Mouse (Mus musculus): ENCODE data around the gene Itpr1. TPM values are rescaled to one million over a fixed set of nuclear protein-coding genes. Genes with fewer than 3 reads are reported as not detected.

The Itpr1 gene
- polyA plus RNA-seq, 1 experiment from 2014 or later: 10.0 TPM

DNA sequence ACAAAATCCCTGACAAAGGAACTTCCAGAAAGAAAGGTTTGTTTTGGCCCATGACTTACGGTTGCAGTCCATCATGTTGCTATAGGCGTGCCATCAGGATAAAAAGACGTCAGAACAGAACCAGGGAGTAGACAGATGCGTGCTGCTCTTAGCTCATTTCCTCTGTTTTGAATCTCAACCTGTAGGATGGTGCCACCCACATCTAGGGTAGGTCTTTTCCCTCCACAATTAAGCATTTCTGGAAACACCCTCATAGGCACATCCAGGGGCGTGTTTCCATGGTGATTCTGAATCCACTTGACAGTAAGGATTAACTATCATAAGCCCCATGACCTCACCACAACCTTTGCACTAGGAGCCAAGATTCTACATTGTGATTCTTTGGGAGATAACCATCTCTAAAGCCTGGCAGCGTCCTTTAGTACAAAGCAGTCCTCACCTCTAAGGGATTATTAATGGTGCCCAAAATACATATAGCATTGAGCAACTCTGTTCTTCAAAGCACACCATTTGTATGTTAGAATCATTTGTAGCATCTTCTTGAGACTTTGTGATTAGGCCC lies 111.6 kb downstream of the Itpr1 start:
- no peak for DNase-seq (ENCODE audit: low spot score)
- no peak overlapping the region for H3K27ac ChIP-seq (replicated peaks)
- no peaks in the 10 kb centered on the region for H3K9me3 ChIP-seq
- 86% methylated on average over 6 of the region's 6 CpGs for WGBS
- no peaks in the 10 kb centered on the region for H3K27me3 ChIP-seq (replicated peaks; ENCODE audit: low read depth, poor library complexity, severe bottlenecking)
- H3K4me1 ChIP-seq: peaks cover 20% of the 10 kb centered on the region
- H3K4me3 ChIP-seq: no peak overlapping the region
- no peaks in the 10 kb centered on the region for H3K36me3 ChIP-seq (replicated peaks)

DNA sequence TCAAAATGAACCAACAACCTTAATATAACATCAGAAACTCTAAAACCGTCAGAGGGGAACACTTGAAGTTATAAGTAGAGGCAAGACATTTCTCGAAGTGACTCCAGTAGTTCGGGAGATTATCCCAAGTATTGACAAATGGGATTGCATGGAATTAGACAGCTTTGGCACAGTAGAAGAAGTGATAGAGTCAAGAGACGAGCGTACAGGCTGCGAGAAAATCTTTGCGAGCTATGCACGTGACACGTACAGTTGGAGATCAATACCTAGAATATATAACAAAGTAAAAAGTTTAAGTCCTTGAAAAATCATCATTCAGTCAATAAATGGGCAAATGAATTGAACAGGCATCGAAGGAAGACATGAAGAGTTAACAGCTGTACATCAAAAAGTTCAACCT lies 112.5 kb downstream of the Itpr1 start:
- Histone ChIP-seq H3K27ac (replicated peaks) (no peak overlapping the region), H3K4me1 (peaks cover 20% of the 10 kb centered on the region), H3K9me3 (no peaks in the 10 kb centered on the region), H3K36me3 (replicated peaks) (no peaks in the 10 kb centered on the region), H3K27me3 (replicated peaks; ENCODE audit: low read depth, poor library complexity, severe bottlenecking) (no peaks in the 10 kb centered on the region), H3K4me3 (no peak overlapping the region)
- no peak for DNase-seq (ENCODE audit: low spot score)
- WGBS: 94% methylated on average over 10 of the region's 10 CpGs

DNA sequence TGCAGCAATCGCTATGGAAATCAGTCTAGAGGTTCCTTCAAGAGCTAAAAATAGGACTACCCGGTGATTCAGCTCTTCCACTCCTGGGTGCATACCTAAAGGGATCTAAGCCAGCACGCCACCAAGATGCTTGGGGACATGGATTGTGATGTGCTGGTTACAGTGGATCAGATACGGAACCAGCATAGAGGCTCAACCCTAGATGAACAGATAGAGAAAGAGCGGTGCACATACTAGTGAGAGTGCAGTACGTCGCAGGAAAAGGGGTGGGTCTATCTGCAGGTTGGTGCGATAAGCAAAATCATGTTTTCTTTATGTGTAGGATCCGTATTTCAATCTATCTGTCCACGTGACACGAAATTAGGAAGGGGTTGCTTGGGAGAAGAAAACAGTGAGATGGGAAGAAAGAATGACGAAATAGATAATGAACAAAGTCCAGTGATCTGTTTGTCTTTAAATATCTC lies 113.1 kb downstream of the Itpr1 start:
- Histone ChIP-seq H3K27me3 (replicated peaks; ENCODE audit: low read depth, poor library complexity, severe bottlenecking) (no peaks in the 10 kb centered on the region), H3K4me3 (no peak overlapping the region), H3K27ac (replicated peaks) (no peak overlapping the region), H3K9me3 (no peaks in the 10 kb centered on the region), H3K36me3 (replicated peaks) (no peaks in the 10 kb centered on the region), H3K4me1 (peaks cover 18% of the 10 kb centered on the region)
- no peak for DNase-seq (ENCODE audit: low spot score)
- 93% methylated on average over 12 of the region's 12 CpGs for WGBS

DNA sequence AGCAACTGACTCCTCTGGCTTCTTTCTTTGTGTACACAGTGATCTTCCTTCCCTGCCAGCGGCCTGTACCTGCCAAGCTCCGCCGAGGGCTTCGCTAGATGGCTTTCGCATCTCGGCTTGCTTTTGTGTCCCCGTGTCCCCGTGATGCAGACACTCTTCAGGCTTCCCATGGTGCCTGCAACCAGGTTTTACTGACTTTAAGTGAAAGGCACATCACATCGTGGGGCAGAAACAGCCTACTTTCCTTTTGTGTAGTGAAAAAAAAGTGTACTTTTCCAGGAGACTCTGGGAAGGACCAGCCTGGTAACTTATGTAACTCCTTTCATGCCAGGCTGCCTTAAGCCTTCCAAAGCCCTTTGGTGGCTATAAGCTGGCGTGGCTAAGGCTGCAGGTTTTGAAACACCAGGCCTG lies 113.9 kb downstream of the Itpr1 start:
- H3K9me3 ChIP-seq: no peaks in the 10 kb centered on the region
- H3K4me3 ChIP-seq: no peak overlapping the region
- no peaks in the 10 kb centered on the region for H3K36me3 ChIP-seq (replicated peaks)
- peaks cover 11% of the 10 kb centered on the region for H3K4me1 ChIP-seq
- no peak for DNase-seq (ENCODE audit: low spot score)
- peak overlapping the region; percentile 51; the same call in 1 of the 2 replicates for H3K27ac ChIP-seq (replicated peaks)
- WGBS: 82% methylated on average over 10 of the region's 10 CpGs
- H3K27me3 ChIP-seq (replicated peaks; ENCODE audit: low read depth, poor library complexity, severe bottlenecking): no peaks in the 10 kb centered on the region

DNA sequence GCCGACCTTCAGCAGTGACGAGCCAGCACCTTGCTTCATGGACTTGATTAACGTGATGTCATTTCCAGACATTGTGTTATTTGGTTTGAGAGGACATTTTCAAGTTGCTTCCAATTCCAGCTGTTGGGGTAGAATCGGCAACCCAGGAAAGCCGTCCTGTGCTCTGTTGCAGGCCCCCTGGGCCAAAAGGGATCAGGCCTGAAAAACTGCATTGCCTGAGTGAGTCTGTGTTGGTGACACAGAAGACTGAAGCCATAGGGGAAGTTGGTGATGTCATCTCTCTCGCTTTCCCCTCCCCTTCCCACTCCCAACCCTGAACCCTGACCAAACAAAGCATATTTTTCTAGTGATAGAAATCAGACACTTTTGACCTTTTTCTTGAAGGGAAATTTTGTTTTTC lies 114.7 kb downstream of the Itpr1 start:
- peaks cover 11% of the 10 kb centered on the region for H3K4me1 ChIP-seq
- no peaks in the 10 kb centered on the region for H3K27me3 ChIP-seq (replicated peaks; ENCODE audit: low read depth, poor library complexity, severe bottlenecking)
- H3K9me3 ChIP-seq: no peaks in the 10 kb centered on the region
- no peaks in the 10 kb centered on the region for H3K36me3 ChIP-seq (replicated peaks)
- WGBS: 76% methylated on average over 6 of the region's 6 CpGs
- H3K4me3 ChIP-seq: no peak overlapping the region
- H3K27ac ChIP-seq (replicated peaks): no peak overlapping the region
- no peak for DNase-seq (ENCODE audit: low spot score)

DNA sequence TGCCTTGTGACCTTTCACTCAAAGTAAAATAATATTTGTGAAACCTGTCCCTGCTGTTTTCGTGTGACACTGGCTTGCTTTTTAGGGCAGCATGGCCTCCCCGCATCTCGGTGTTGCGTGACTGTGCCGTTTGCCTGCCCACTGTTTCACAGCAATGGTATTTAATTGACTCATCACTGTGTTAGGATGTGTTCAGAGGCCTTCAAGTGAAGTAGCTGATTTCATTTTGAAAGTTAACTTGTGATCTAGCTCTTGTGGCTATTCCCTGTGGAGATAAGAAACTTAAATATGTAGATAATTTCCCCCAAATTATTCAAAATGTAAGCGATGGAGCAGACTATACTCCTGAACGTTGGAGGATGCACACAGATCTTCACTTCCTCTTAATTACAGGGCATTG lies 115.4 kb downstream of the Itpr1 start:
- 72% methylated on average over 7 of the region's 7 CpGs for WGBS
- H3K36me3 ChIP-seq (replicated peaks): no peaks in the 10 kb centered on the region
- H3K27me3 ChIP-seq (replicated peaks; ENCODE audit: low read depth, poor library complexity, severe bottlenecking): no peaks in the 10 kb centered on the region
- no peak overlapping the region for H3K27ac ChIP-seq (replicated peaks)
- DNase-seq (ENCODE audit: low spot score): no peak
- no peak overlapping the region for H3K4me3 ChIP-seq
- H3K4me1 ChIP-seq: peaks cover 11% of the 10 kb centered on the region
- no peaks in the 10 kb centered on the region for H3K9me3 ChIP-seq

DNA sequence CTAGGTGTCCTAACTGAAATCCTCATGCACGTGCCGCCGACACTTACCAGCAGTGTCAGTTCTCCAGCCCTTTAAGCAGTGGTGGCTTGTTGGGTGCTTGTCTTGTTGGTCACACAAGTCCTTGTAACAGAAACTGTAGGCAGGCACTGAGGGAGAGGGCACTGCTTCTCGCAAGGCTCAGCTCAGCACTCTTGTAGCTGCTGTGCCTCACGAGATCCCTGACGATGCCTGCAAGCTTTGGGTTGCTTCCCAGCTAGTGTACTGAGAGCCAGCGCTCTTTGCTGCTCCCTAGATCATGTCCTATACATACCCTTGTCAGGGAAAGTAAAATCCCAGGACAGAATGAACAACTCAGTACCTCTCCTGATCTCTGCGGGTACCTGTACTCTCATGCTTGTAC lies 117.6 kb downstream of the Itpr1 start:
- Histone ChIP-seq H3K9me3 (no peaks in the 10 kb centered on the region), H3K27ac (replicated peaks) (no peak overlapping the region; the same call in 1 of the 2 replicates), H3K36me3 (replicated peaks) (no peaks in the 10 kb centered on the region), H3K27me3 (replicated peaks; ENCODE audit: low read depth, poor library complexity, severe bottlenecking) (no peaks in the 10 kb centered on the region), H3K4me1 (peaks cover 11% of the 10 kb centered on the region), H3K4me3 (no peak overlapping the region)
- 88% methylated on average over 8 of the region's 8 CpGs for WGBS
- no peak for DNase-seq (ENCODE audit: low spot score)

DNA sequence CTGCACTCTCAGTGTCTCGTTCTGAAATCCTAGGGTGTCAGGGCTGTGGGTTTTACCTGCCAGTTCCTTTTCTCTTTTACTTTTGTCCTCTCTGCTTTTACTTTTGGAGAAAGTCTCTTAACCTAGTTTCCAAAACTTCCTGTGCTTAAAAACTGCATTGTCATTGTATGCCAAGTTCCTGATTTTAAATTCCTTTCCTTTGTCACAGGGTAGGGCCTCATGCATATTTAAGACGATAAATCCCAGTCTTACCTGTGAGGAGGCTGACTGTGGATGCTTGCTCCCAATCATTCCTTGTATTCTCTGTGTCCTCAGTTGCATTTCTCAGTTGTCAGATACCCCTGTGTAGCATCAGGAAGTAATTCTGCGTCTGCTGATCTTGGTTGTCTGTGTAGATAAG lies 118.4 kb downstream of the Itpr1 start:
- H3K4me1 ChIP-seq: peaks cover 11% of the 10 kb centered on the region
- 81% methylated on average over 3 of the region's 3 CpGs for WGBS
- H3K27me3 ChIP-seq (replicated peaks; ENCODE audit: low read depth, poor library complexity, severe bottlenecking): no peaks in the 10 kb centered on the region
- no peak for DNase-seq (ENCODE audit: low spot score)
- H3K36me3 ChIP-seq (replicated peaks): no peaks in the 10 kb centered on the region
- no peak overlapping the region for H3K4me3 ChIP-seq
- no peaks in the 10 kb centered on the region for H3K9me3 ChIP-seq
- no peak overlapping the region for H3K27ac ChIP-seq (replicated peaks)

DNA sequence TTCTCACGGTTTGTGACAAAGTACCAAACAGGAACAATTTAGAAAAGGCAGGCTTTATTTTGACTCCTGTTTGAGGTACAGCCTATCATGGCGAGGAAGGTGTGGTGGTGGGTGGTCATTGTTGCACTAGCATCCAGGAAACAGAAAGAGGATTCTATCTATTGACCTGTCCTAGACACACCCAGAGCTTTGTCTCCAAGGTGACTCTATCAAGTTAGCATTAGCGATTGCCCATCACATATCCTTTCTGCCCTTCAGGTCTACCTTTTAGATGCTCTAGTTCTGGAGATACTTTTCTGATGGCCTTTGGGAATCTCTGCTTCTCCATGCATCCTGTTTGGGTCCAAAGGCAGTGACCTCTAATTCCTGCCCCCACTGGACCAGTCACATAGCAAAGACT lies 121.2 kb downstream of the Itpr1 start:
- no peaks in the 10 kb centered on the region for H3K36me3 ChIP-seq (replicated peaks)
- H3K27me3 ChIP-seq (replicated peaks; ENCODE audit: low read depth, poor library complexity, severe bottlenecking): no peaks in the 10 kb centered on the region
- H3K9me3 ChIP-seq: no peaks in the 10 kb centered on the region
- no peak for DNase-seq (ENCODE audit: low spot score)
- no peak overlapping the region for H3K4me3 ChIP-seq
- 89% methylated on average over 3 of the region's 3 CpGs for WGBS
- no peaks in the 10 kb centered on the region; the same call in 1 of the 2 replicates for H3K4me1 ChIP-seq
- no peak overlapping the region for H3K27ac ChIP-seq (replicated peaks)

DNA sequence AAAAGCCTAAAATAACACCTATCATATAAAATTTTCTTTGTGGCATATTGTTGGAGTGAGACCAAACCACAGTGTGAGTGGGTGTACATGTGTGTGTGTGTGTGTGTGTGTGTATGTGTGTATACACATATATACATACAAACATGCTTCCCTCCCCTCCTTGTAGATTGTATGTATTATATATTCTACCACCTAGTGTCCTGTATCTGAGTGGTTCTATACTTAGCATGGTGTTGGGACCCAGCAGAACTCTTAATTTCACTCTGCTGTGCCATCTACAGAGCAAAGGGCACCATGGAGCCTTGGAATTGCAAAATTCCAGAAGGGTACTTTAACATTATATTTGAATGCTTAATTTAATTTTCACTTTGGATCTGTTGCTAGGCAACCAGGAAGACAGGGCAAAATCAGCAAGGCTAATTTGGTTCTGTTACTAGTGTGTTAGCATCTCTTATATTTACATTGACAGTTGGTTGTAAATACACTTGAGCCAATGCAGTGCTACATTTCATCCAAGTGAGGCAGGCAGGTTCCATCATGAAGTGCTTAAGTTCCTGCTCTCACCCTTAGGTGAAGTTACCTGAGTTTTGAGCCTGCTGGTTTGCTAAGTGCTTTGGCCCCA lies 122.4 kb downstream of the Itpr1 start:
- no peak overlapping the region for H3K27ac ChIP-seq (replicated peaks)
- H3K4me1 ChIP-seq: no peaks in the 10 kb centered on the region; the same call in 1 of the 2 replicates
- H3K27me3 ChIP-seq (replicated peaks; ENCODE audit: low read depth, poor library complexity, severe bottlenecking): no peaks in the 10 kb centered on the region
- H3K9me3 ChIP-seq: no peaks in the 10 kb centered on the region
- DNase-seq (ENCODE audit: low spot score): no peak
- no peak overlapping the region for H3K4me3 ChIP-seq
- peaks cover 10% of the 10 kb centered on the region for H3K36me3 ChIP-seq (replicated peaks)

DNA sequence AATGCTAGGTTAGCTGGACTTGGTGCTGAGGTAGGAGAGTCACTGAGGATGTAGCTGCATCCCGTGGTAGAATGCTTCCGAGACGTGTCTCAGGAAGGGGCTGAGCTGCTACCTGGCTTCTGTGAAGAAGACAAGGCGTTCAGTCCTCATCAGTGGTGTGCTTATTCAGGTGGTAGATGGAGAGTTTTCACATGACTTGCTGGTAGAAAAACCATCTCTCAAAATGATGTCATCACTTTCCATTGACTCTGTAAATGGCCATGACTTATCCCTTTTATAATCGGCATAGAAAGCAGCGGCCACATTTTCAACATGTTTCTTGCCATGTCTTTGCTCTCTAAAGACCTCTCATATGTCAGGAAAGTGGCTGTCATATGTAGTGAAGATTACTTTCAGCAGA lies 123.6 kb downstream of the Itpr1 start:
- Histone ChIP-seq H3K4me1 (no peaks in the 10 kb centered on the region; the same call in 1 of the 2 replicates), H3K27ac (replicated peaks) (no peak overlapping the region), H3K27me3 (replicated peaks; ENCODE audit: low read depth, poor library complexity, severe bottlenecking) (no peaks in the 10 kb centered on the region), H3K4me3 (no peak overlapping the region), H3K9me3 (no peaks in the 10 kb centered on the region), H3K36me3 (replicated peaks) (peaks cover 12% of the 10 kb centered on the region)
- no peak for DNase-seq (ENCODE audit: low spot score)
- 95% methylated on average over 6 of the region's 6 CpGs for WGBS

DNA sequence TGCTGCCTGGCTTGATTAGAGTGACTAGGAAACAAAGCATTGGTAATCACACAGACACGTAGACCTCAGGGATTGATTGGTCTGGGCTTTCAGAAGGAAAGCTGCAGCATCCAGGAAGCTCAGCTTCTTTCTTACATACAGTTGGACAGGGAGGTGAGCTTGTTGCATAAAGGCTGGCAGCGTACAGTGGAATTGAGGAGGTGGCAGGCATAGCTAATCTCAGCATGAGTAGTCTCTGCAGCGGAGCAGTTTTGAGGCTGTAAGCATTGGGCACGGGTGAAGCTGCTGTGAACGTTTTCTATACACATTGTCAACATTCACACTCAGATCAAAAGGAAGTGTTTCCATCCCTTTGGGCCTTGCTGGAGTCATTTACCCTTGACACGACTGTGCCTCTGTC lies 124.4 kb downstream of the Itpr1 start:
- DNase-seq (ENCODE audit: low spot score): no peak
- Histone ChIP-seq H3K9me3 (no peaks in the 10 kb centered on the region), H3K27ac (replicated peaks) (no peak overlapping the region), H3K4me1 (no peaks in the 10 kb centered on the region; the same call in 1 of the 2 replicates), H3K4me3 (no peak overlapping the region), H3K36me3 (replicated peaks) (peaks cover 12% of the 10 kb centered on the region), H3K27me3 (replicated peaks; ENCODE audit: low read depth, poor library complexity, severe bottlenecking) (no peaks in the 10 kb centered on the region)
- WGBS: 79% methylated on average over 6 of the region's 6 CpGs

DNA sequence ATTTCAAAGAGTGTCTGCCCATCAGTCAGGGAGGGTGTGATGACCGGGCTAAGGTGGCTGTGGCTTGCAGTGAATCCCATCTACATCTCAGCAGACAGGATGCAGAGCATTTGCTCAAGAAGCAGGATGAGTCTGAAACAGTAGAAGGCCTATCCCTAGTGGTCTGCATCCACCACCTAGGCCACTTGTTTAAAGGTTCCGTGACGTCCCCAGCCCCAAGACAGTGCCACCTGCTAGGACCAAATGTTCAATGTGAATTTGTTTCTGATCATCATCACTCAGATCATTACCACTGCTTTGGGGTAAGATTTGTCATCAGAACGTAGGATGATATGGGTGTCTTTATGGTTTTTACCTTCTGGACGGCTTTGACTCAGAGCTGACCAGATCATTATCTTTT lies 125.5 kb downstream of the Itpr1 start:
- DNase-seq (ENCODE audit: low spot score): no peak
- WGBS: 91% methylated on average over 5 of the region's 5 CpGs
- Histone ChIP-seq H3K27ac (replicated peaks) (no peak overlapping the region), H3K36me3 (replicated peaks) (peaks cover 12% of the 10 kb centered on the region), H3K9me3 (no peaks in the 10 kb centered on the region), H3K4me3 (no peak overlapping the region), H3K27me3 (replicated peaks; ENCODE audit: low read depth, poor library complexity, severe bottlenecking) (no peaks in the 10 kb centered on the region), H3K4me1 (peaks cover 3% of the 10 kb centered on the region; the same call in 1 of the 2 replicates)

Data from embryonic facial prominence, embryonic 10.5 days (tissue).